ENCODE assay signal across 22 mouse cellular contexts in genomic region chr10:8444052-8444451, GRCm38 (mm10).
"Had no signal": no experiment of that assay in that cellular context is flagged by ENCODE, and none has a peak within 500 bp of the region (broad histone marks: within the 10 kb centered on the region; RNA-seq: fewer than 3 reads in every experiment).

No protein-coding gene starts in this region.

- H3K27ac ChIP-seq: layer of hippocampus, adult 2 months; limb, embryonic 15.5 days; liver, embryonic 14.5 days; midbrain, embryonic 10.5 days; midbrain, embryonic 13.5 days; neural tube, embryonic 12.5 days; stomach, embryonic 15.5 days had no signal

- H3K9ac ChIP-seq: limb, embryonic 15.5 days; liver, embryonic 14.5 days; liver, postnatal 0 days; lung, embryonic 14.5 days; midbrain, embryonic 13.5 days; neural tube, embryonic 12.5 days; stomach, embryonic 15.5 days had no signal

- DNase-seq: kidney, adult 2 months; kidney, postnatal 10 days; layer of hippocampus, adult 9-11 months; liver, postnatal 0 days; lung, embryonic 14.5 days; lung, postnatal 10 days; lung, postnatal 36 days; retina, postnatal 1 day; right cerebral cortex, postnatal 25 days; spleen, adult 18-20 months; thymus, postnatal 25 days had no signal

- H3K27me3 ChIP-seq: limb, embryonic 15.5 days; megakaryocyte, embryonic 14.5 days; midbrain, embryonic 13.5 days; neural tube, embryonic 12.5 days; stomach, embryonic 15.5 days had no signal

- H3K4me1 ChIP-seq: megakaryocyte, embryonic 14.5 days; midbrain, embryonic 10.5 days; midbrain, embryonic 13.5 days; neural tube, embryonic 12.5 days; stomach, embryonic 15.5 days had no signal

- H3K36me3 ChIP-seq: limb, embryonic 15.5 days; midbrain, embryonic 10.5 days; midbrain, embryonic 13.5 days; neural tube, embryonic 12.5 days; stomach, embryonic 15.5 days had no signal

- H3K9me3 ChIP-seq: limb, embryonic 15.5 days; midbrain, embryonic 10.5 days; midbrain, embryonic 13.5 days; neural tube, embryonic 12.5 days; stomach, embryonic 15.5 days had no signal

- H3K4me2 ChIP-seq: limb, embryonic 15.5 days; liver, embryonic 11.5 days; lung, embryonic 14.5 days; midbrain, embryonic 13.5 days; neural tube, embryonic 12.5 days; stomach, embryonic 15.5 days had no signal

- H3K4me3 ChIP-seq: layer of hippocampus, adult 2 months; limb, embryonic 15.5 days; megakaryocyte, embryonic 14.5 days; midbrain, embryonic 10.5 days; midbrain, embryonic 13.5 days; neural tube, embryonic 12.5 days; stomach, embryonic 15.5 days had no signal

- ATAC-seq: intestine, postnatal 0 days; liver, postnatal 0 days; midbrain, embryonic 13.5 days; midbrain, embryonic 16.5 days had no signal
